ENCODE assay signal across 7 mouse cellular contexts in the genomic region with DNA sequence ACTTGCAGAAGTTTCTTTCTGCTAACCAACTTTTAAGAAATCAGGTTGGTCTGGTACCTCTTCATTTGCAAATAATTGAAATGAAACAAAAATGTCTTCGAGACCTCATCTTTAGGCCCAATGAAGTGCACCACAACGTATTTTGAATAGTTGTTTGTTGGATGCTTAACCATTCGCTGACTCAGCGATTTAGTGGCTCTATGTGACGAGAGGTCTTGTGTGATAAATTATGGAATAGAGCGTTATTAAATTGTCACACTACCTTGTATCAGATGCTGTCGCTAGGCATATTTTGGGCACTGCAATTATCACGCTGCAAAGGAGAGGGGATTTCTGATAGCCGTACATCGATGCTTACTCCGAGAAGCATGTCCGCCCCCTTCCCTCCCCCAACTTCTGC.
A peak's percentile ranks its signal among the peaks of the same experiment; 100 is the strongest.
DNase-seq lines count a peak whose midpoint lies in the region; ATAC-seq and TF ChIP-seq lines count a peak whose summit lies in the region.

No protein-coding gene starts in this region.

- no peaks in the 10 kb centered on the region for H3K4me1 ChIP-seq in lung, embryonic 14.5 days (ENCODE audit: insufficient read depth)
- no peaks in the 10 kb centered on the region; the same call in 1 of the 2 replicates for H3K4me1 ChIP-seq in forebrain, embryonic 11.5 days (replicated peaks; ENCODE audit: control insufficient read depth, insufficient read depth, low read length)
- H3K4me1 ChIP-seq in limb, embryonic 14.5 days (ENCODE audit: control insufficient read depth, insufficient read depth, low read length), result peaks cover 6% of the 10 kb centered on the region
- H3K4me1 ChIP-seq in stomach, embryonic 16.5 days (ENCODE audit: control insufficient read depth, insufficient read depth, low read length), result 0 out of 2 replicates have a peak, but pooled peaks cover 2% of the 10 kb centered on the region

- H3K4me2 ChIP-seq in lung, embryonic 14.5 days, result peak overlapping the region; percentile 57
- peak overlapping the region; percentile 60 for H3K4me2 ChIP-seq in forebrain, embryonic 11.5 days (ENCODE audit: low read depth, low read length, severe bottlenecking)
- H3K4me2 ChIP-seq in limb, embryonic 14.5 days (replicated peaks; ENCODE audit: low read depth, low read length, severe bottlenecking), result peak overlapping the region; percentile 50
- peak overlapping the region; percentile 50 for H3K4me2 ChIP-seq in stomach, embryonic 16.5 days (ENCODE audit: low read depth, low read length)

- H3K9ac ChIP-seq in lung, embryonic 14.5 days, result no peak overlapping the region
- H3K9ac ChIP-seq in forebrain, embryonic 11.5 days (ENCODE audit: low read length), result no peak overlapping the region
- H3K9ac ChIP-seq in limb, embryonic 14.5 days (ENCODE audit: low read depth, low read length, severe bottlenecking), result no peak overlapping the region
- H3K9ac ChIP-seq in stomach, embryonic 16.5 days (ENCODE audit: low read length), result no peak overlapping the region

- peak; percentile 5 for DNase-seq in lung, embryonic 14.5 days
- no peak for DNase-seq in lung, postnatal 10 days
- DNase-seq in forebrain, embryonic 11.5 days (ENCODE audit: low spot score), result no peak
- DNase-seq in limb, embryonic 14.5 days (ENCODE audit: low spot score), result no peak
- no peak for DNase-seq in thymus, postnatal 14 days
- no peak for DNase-seq in urinary bladder, postnatal 36 days (ENCODE audit: low spot score in 2 of 2)

- TF ChIP-seq CTCF in lung, embryonic 14.5 days (IDR thresholded peaks at IDR 0.05; ENCODE audit: low read depth), result no peak

- TF ChIP-seq POLR2A in limb, embryonic 14.5 days (IDR thresholded peaks at IDR 0.05; ENCODE audit: borderline replicate concordance, extremely low read depth, insufficient read depth, insufficient read length), result no peak

- 20% methylated on average over 12 of the region's 12 CpGs for WGBS in lung, embryonic 14.5 days
- 23% methylated on average over 12 of the region's 12 CpGs for whole genome bisulfite sequencing in forebrain, embryonic 11.5 days
- 28% methylated on average over 12 of the region's 12 CpGs for WGBS in limb, embryonic 14.5 days
- 29% methylated on average over 12 of the region's 12 CpGs for WGBS in stomach, embryonic 16.5 days

- H3K9me3 ChIP-seq in lung, embryonic 14.5 days (ENCODE audit: low read depth, low read length), result no peaks in the 10 kb centered on the region
- H3K9me3 ChIP-seq in forebrain, embryonic 11.5 days (ENCODE audit: control insufficient read depth, low read length), result no peaks in the 10 kb centered on the region
- no peaks in the 10 kb centered on the region for H3K9me3 ChIP-seq in limb, embryonic 14.5 days (ENCODE audit: control insufficient read depth, low read length)
- H3K9me3 ChIP-seq in stomach, embryonic 16.5 days (replicated peaks; ENCODE audit: control insufficient read depth, low read length), result no peaks in the 10 kb centered on the region

- no peak for ATAC-seq in lung, embryonic 14.5 days (ENCODE audit: insufficient read depth)
- no peak for ATAC-seq in forebrain, embryonic 11.5 days (replicated peaks; ENCODE audit: low FRiP score)
- no peak for ATAC-seq in limb, embryonic 14.5 days (ENCODE audit: low FRiP score, low read depth)
- ATAC-seq in stomach, embryonic 16.5 days (ENCODE audit: insufficient read depth, low FRiP score), result no peak

- H3K27ac ChIP-seq in lung, embryonic 14.5 days (ENCODE audit: low read depth), result no peak overlapping the region
- H3K27ac ChIP-seq in forebrain, embryonic 11.5 days (ENCODE audit: low read depth, low read length), result no peak overlapping the region
- H3K27ac ChIP-seq in limb, embryonic 14.5 days (replicated peaks; ENCODE audit: low read depth, low read length), result no peak overlapping the region
- H3K27ac ChIP-seq in stomach, embryonic 16.5 days (ENCODE audit: low read length), result no peak overlapping the region

- peak overlapping the region; percentile 18 for H3K4me3 ChIP-seq in lung, embryonic 14.5 days (ENCODE audit: low read depth, low read length)
- H3K4me3 ChIP-seq in forebrain, embryonic 11.5 days (ENCODE audit: low read depth, low read length), result peak overlapping the region; percentile 36
- peak overlapping the region; percentile 29 for H3K4me3 ChIP-seq in limb, embryonic 14.5 days (replicated peaks; ENCODE audit: low read length)
- H3K4me3 ChIP-seq in stomach, embryonic 16.5 days (replicated peaks; ENCODE audit: low read length), result peak overlapping the region; percentile 39

- no peaks in the 10 kb centered on the region for H3K36me3 ChIP-seq in lung, embryonic 14.5 days (ENCODE audit: insufficient read depth)
- no peaks in the 10 kb centered on the region for H3K36me3 ChIP-seq in forebrain, embryonic 11.5 days (ENCODE audit: control insufficient read depth, insufficient read depth, low read length)
- H3K36me3 ChIP-seq in limb, embryonic 14.5 days (ENCODE audit: control insufficient read depth, insufficient read depth, low read length), result no peaks in the 10 kb centered on the region
- H3K36me3 ChIP-seq in stomach, embryonic 16.5 days (ENCODE audit: control insufficient read depth, insufficient read depth, low read length), result no peaks in the 10 kb centered on the region

- H3K27me3 ChIP-seq in lung, embryonic 14.5 days (ENCODE audit: insufficient read depth, low read length), result no peaks in the 10 kb centered on the region
- H3K27me3 ChIP-seq in forebrain, embryonic 11.5 days (ENCODE audit: control insufficient read depth, insufficient read depth, low read length), result no peaks in the 10 kb centered on the region
- no peaks in the 10 kb centered on the region for H3K27me3 ChIP-seq in limb, embryonic 14.5 days (ENCODE audit: control insufficient read depth, insufficient read depth, low read length)
- H3K27me3 ChIP-seq in stomach, embryonic 16.5 days (ENCODE audit: control insufficient read depth, insufficient read depth, low read length), result no peaks in the 10 kb centered on the region; the same call in 1 of the 2 replicates
